Mouse (Mus musculus) neural tube, embryonic 15.5 days (tissue): Measurements from ENCODE around the gene Fgfr2. TPM values are rescaled to one million over a fixed set of nuclear protein-coding genes. Genes with fewer than 3 reads are reported as not detected.

Source experiments
- ATAC-seq: fragments of 200-750 bp; cut with Nextera tagmentation; 2 replicates; pipeline ENCODE4 v1.8.0; 2017; ENCODE audit warnings: mild to moderate bottlenecking, moderate TSS enrichment, moderate library complexity; ENCODE audit not compliant: low FRiP score
- H3K27ac ChIP-seq: fragments of 300-500 bp; sonication (generic); replicated peaks from 2 replicates; pipeline ENCODE4 v1.5.1; 2015; ENCODE audit warnings: mild to moderate bottlenecking, inconsistent platforms
- H3K27me3 ChIP-seq: fragments of 300-500 bp; sonication (generic); replicated peaks from 2 replicates; pipeline ENCODE4 v1.6.1; 2015; ENCODE audit warnings: inconsistent platforms
- H3K36me3 ChIP-seq: fragments of 300-500 bp; sonication (generic); 2 replicates; pipeline ENCODE4 v1.6.1; 2015; ENCODE audit warnings: inconsistent platforms
- H3K4me1 ChIP-seq: fragments of 300-500 bp; sonication (generic); 2 replicates; pipeline ENCODE4 v1.6.1; 2015; ENCODE audit warnings: inconsistent platforms
- H3K4me2 ChIP-seq: fragments of 300-500 bp; sonication (generic); 2 replicates; pipeline ENCODE4 v1.6.1; 2015; ENCODE audit warnings: inconsistent platforms, mild to moderate bottlenecking, moderate library complexity
- H3K4me3 ChIP-seq: fragments of 300-500 bp; sonication (generic); replicated peaks from 2 replicates; pipeline ENCODE4 v1.5.1; 2015; ENCODE audit warnings: mild to moderate bottlenecking, inconsistent platforms
- H3K9ac ChIP-seq: fragments of 300-500 bp; sonication (generic); replicated peaks from 2 replicates; pipeline ENCODE4 v1.6.1; 2015; ENCODE audit warnings: mild to moderate bottlenecking, inconsistent platforms
- H3K9me3 ChIP-seq: fragments of 300-500 bp; sonication (generic); replicated peaks from 2 replicates; pipeline ENCODE4 v1.6.1; 2016; ENCODE audit warnings: inconsistent platforms
- WGBS: fragments of 180-500 bp; shearing (Covaris S2); methylation state at CpG from one replicate; pipeline ENCODE4 v1.1.7; 2015; ENCODE audit warnings: mixed read lengths; 5-methylcytosine and 5-hydroxymethylcytosine counted together
- polyA plus RNA-seq: library from polyadenylated mRNA; unstranded; fragments of >200 nt; fragmentation: Nextera tagmentation; extraction: Ambion mirVana; gene quantifications from 2 replicates; pipeline ENCODE4 v1.2.1, GENCODE M21; 2015

Gene Fgfr2
- polyA plus RNA-seq, 1 experiment from 2014 or later: 21.2 TPM

- Histone ChIP-seq H3K27me3 (no peaks in the 10 kb centered on the region), H3K27ac (no peak overlapping the region), H3K9ac (no peak overlapping the region), H3K9me3 (no peaks in the 10 kb centered on the region), H3K4me2 (no peak overlapping the region), H3K36me3 (no peaks in the 10 kb centered on the region), H3K4me3 (no peak overlapping the region), H3K4me1 (peaks cover 44% of the 10 kb centered on the region)
- ATAC-seq: no peak
Observed at GRCm38 (mm10) chr7:133035901-133036300, 87.2 kb downstream of the Fgfr2 start.

GRCm38 (mm10) chr7:133032589-133033203 is 90.5 kb downstream of the Fgfr2 start:
- Histone ChIP-seq H3K4me3 (no peak overlapping the region), H3K36me3 (no peaks in the 10 kb centered on the region), H3K27ac (peak overlapping the region; percentile 56; the same call in 1 of the 2 replicates), H3K9ac (no peak overlapping the region), H3K4me2 (no peak overlapping the region), H3K4me1 (peaks cover 39% of the 10 kb centered on the region), H3K9me3 (no peaks in the 10 kb centered on the region), H3K27me3 (no peaks in the 10 kb centered on the region)
- WGBS: 44% methylated on average over 9 of the region's 9 CpGs
- peak; percentile 79 for ATAC-seq

DNA sequence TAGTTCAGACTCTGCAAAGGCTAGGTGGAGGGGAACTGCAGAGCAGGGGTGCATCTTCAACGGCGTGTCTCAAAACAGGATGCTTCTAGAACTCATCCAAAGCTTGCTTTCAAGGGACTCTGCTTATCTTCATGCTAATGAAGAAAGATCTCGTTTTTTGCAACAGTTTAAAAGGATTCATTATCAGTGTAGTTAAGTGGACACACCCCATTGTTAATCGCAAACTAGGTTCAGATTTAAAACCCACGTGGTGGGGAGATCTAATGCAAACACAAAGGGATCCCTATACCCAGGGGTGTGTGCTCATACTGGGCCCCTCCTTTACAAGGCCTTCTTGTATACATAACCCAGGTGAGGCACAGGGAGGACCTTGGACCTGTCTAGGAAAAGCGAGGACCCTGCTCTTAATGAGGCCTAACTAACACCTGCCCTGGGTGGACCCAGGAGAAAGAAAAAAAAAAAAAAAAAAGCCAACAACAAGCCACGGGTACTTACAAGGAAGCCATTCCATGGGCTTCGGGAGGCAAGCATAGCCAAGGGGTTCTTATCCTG is 93.6 kb downstream of the Fgfr2 start:
- H3K27ac ChIP-seq: no peak overlapping the region
- no peak overlapping the region for H3K4me3 ChIP-seq
- no peak overlapping the region for H3K4me2 ChIP-seq
- 83% methylated on average over 8 of the region's 8 CpGs for WGBS
- no peaks in the 10 kb centered on the region for H3K36me3 ChIP-seq
- no peak overlapping the region for H3K9ac ChIP-seq
- H3K9me3 ChIP-seq: no peaks in the 10 kb centered on the region
- no peak for ATAC-seq
- H3K4me1 ChIP-seq: peaks cover 29% of the 10 kb centered on the region
- H3K27me3 ChIP-seq: no peaks in the 10 kb centered on the region

DNA sequence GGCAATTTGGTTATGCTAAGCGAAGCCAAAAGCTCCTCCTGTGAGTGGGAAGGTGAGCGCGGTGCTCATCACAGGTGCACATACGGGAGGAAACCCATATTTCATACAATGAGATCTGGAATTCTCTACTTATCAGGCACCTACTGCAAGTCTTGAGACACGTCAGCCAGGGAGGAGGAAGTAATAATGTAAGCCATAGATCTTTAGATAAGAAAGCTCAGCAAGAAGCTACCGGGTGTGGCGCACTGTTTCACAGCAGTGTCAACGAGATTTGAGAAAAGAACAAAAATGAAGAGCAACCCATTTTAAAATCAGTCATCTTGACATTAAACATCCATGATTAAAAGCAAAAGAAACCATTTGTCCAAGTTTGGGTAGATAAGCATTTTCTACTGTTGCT is 94.1 kb downstream of the Fgfr2 start:
- WGBS: 90% methylated on average over 8 of the region's 8 CpGs

DNA sequence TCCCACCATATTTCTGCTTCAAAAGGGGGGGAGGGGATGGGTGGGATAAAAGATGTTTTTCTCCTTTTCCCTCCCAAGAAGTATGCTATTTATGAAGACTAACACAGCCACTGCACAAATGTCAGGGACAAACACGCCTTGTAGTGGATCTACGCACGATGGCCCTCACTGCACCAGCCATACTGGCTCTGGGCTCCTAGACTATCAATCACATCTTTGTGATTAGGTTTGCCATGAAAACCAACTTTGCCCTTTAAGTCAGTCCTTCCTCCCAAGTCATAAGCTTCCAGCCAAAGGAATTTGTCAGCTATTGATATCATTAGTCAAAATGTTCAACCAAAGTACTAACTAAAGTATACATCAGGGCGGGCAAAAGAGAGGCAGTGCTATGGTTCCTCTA is 95.2 kb downstream of the Fgfr2 start:
- 89% methylated on average over 4 of the region's 4 CpGs for WGBS
- H3K9ac ChIP-seq: no peak overlapping the region
- H3K27ac ChIP-seq: no peak overlapping the region
- no peak overlapping the region for H3K4me3 ChIP-seq
- no peak overlapping the region for H3K4me2 ChIP-seq
- H3K9me3 ChIP-seq: no peaks in the 10 kb centered on the region
- no peaks in the 10 kb centered on the region for H3K27me3 ChIP-seq
- no peak for ATAC-seq
- no peaks in the 10 kb centered on the region for H3K36me3 ChIP-seq
- H3K4me1 ChIP-seq: peaks cover 14% of the 10 kb centered on the region

More for the DNA sequence above, 94.1 kb downstream of the Fgfr2 start:
- Histone ChIP-seq H3K27me3 (no peaks in the 10 kb centered on the region), H3K9ac (no peak overlapping the region), H3K9me3 (no peaks in the 10 kb centered on the region), H3K27ac (no peak overlapping the region), H3K4me1 (peaks cover 25% of the 10 kb centered on the region), H3K4me3 (no peak overlapping the region), H3K4me2 (no peak overlapping the region), H3K36me3 (no peaks in the 10 kb centered on the region)
- no peak for ATAC-seq

GRCm38 (mm10) chr7:133024694-133025093 is 98.5 kb downstream of the Fgfr2 start:
- no peaks in the 10 kb centered on the region for H3K36me3 ChIP-seq
- no peak overlapping the region for H3K4me2 ChIP-seq
- H3K4me1 ChIP-seq: peaks cover 22% of the 10 kb centered on the region
- H3K4me3 ChIP-seq: no peak overlapping the region
- 55% methylated on average over 1 of the region's 1 CpGs for WGBS
- no peaks in the 10 kb centered on the region for H3K27me3 ChIP-seq
- H3K27ac ChIP-seq: no peak overlapping the region
- H3K9me3 ChIP-seq: no peaks in the 10 kb centered on the region
- ATAC-seq: no peak
- no peak overlapping the region for H3K9ac ChIP-seq

DNA sequence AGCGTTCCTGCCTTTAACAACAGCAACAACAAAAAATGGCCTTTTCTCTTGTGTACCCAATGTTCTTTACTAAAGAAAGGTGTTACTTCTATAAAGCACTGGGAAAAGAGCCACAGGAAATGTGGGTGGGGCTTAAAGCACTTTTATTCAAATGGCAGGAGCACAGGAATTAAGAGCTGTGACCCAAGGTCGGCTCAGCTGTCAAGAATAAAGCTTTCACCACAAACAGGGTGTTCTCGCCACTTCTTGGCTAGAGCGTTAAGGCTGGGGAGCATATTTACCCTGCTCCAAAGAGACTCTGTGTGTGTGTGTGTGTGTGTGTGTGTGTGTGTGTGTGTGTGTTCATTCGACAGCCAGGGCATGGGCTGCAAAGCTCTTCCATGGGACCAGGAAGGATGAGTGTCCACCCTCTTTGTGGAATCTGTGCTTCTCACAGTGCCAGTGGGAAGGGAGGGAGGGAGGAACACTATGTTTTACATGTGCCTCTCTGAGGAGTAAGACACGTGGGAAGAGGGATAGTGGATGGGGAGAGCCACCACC is 103.6 kb downstream of the Fgfr2 start:
- no peaks in the 10 kb centered on the region for H3K9me3 ChIP-seq
- ATAC-seq: no peak

GRCm38 (mm10) chr7:133018961-133019360 is 104.2 kb downstream of the Fgfr2 start:
- Histone ChIP-seq H3K4me1 (peaks cover 42% of the 10 kb centered on the region), H3K27ac (no peak overlapping the region)
- 77% methylated on average over 7 of the region's 7 CpGs for WGBS

More for the DNA sequence above, 103.6 kb downstream of the Fgfr2 start:
- Histone ChIP-seq H3K4me3 (no peak overlapping the region), H3K36me3 (no peaks in the 10 kb centered on the region), H3K4me2 (no peak overlapping the region), H3K27me3 (no peaks in the 10 kb centered on the region), H3K4me1 (peaks cover 36% of the 10 kb centered on the region), H3K27ac (0 out of 2 replicates have a peak overlapping the region, but pooled peaks have one; percentile 3), H3K9ac (no peak overlapping the region)
- WGBS: 38% methylated on average over 6 of the region's 6 CpGs

GRCm38 (mm10) chr7:133015416-133016070 is 107.6 kb downstream of the Fgfr2 start:
- Histone ChIP-seq H3K36me3 (no peaks in the 10 kb centered on the region), H3K4me1 (peaks cover 70% of the 10 kb centered on the region), H3K4me2 (peak overlapping the region; percentile 5; the same call in 1 of the 2 replicates), H3K27ac (peak overlapping the region; percentile 48; the same call in 1 of the 2 replicates), H3K4me3 (no peak overlapping the region), H3K9ac (0 out of 2 replicates have a peak overlapping the region, but pooled peaks have one; percentile 17), H3K9me3 (no peaks in the 10 kb centered on the region), H3K27me3 (no peaks in the 10 kb centered on the region)
- no peak for ATAC-seq
- 34% methylated on average over 7 of the region's 7 CpGs for WGBS

More at GRCm38 (mm10) chr7:133018961-133019360, 104.2 kb downstream of the Fgfr2 start:
- no peak overlapping the region for H3K9ac ChIP-seq
- no peak overlapping the region for H3K4me2 ChIP-seq
- no peaks in the 10 kb centered on the region for H3K27me3 ChIP-seq
- no peak overlapping the region for H3K4me3 ChIP-seq
- no peaks in the 10 kb centered on the region for H3K9me3 ChIP-seq
- no peak for ATAC-seq
- no peaks in the 10 kb centered on the region for H3K36me3 ChIP-seq

DNA sequence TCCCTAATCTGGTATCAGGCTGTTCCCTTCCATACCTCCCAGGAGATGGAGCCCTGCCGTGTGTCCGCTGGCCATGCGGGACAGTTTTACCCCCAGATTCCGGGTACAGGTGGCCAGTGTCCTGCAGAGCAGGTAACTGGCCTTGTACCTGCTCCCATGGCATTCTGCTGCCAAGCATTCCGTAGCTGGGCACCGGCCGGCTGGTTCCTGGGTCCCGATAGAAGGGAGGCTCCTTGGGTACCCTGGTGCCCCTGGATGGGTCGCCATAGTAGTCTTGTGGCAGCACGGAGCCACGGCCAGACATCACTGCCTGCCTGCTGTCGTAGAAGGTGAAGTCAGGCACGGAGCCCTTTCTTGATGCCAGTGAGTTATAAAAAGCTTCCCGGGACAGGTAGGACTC is 108.5 kb downstream of the Fgfr2 start:
- Histone ChIP-seq H3K9ac (no peak overlapping the region), H3K4me2 (no peak overlapping the region), H3K4me1 (peaks cover 71% of the 10 kb centered on the region), H3K27me3 (no peaks in the 10 kb centered on the region), H3K27ac (0 out of 2 replicates have a peak overlapping the region, but pooled peaks have one; percentile 18), H3K9me3 (no peaks in the 10 kb centered on the region), H3K36me3 (no peaks in the 10 kb centered on the region), H3K4me3 (no peak overlapping the region)
- no peak for ATAC-seq
- 89% methylated on average over 14 of the region's 14 CpGs for WGBS

- no peak overlapping the region for H3K4me3 ChIP-seq
- ATAC-seq: no peak
- peaks cover 73% of the 10 kb centered on the region for H3K4me1 ChIP-seq
- H3K27me3 ChIP-seq: no peaks in the 10 kb centered on the region
- H3K9me3 ChIP-seq: no peaks in the 10 kb centered on the region
- H3K4me2 ChIP-seq: no peak overlapping the region
- H3K36me3 ChIP-seq: no peaks in the 10 kb centered on the region
- H3K27ac ChIP-seq: no peak overlapping the region
- H3K9ac ChIP-seq: no peak overlapping the region
- 95% methylated on average over 10 of the region's 10 CpGs for WGBS
Observed at GRCm38 (mm10) chr7:133013923-133014322, 109.2 kb downstream of the Fgfr2 start.
